8 mouse cellular contexts compared by ENCODE assay signal in genomic region chr11:98021565-98022252, GRCm38 (mm10). TPM values are rescaled to one million over a fixed set of nuclear protein-coding genes. Genes with fewer than 3 reads are reported as not detected.
A peak's percentile ranks its signal among the peaks of the same experiment; 100 is the strongest.
DNase-seq lines count a peak whose midpoint lies in the region; ATAC-seq and TF ChIP-seq lines count a peak whose summit lies in the region.

No protein-coding gene starts in this region.

- H3K27me3 ChIP-seq in heart, embryonic 10.5 days (ENCODE audit: insufficient read depth, poor library complexity, severe bottlenecking): peaks cover 30% of the 10 kb centered on the region
- H3K27me3 ChIP-seq in C2C12 (ENCODE audit: control insufficient read depth, insufficient read depth, insufficient read length): no peaks in the 10 kb centered on the region
- H3K27me3 ChIP-seq in forebrain, embryonic 15.5 days: no peaks in the 10 kb centered on the region
- no peaks in the 10 kb centered on the region for H3K27me3 ChIP-seq in limb, embryonic 11.5 days (ENCODE audit: control insufficient read depth, insufficient read depth, low read length)

- peak overlapping the region; percentile 89 for H3K27ac ChIP-seq in heart, embryonic 10.5 days
- H3K27ac ChIP-seq in forebrain, embryonic 15.5 days (replicated peaks): peak overlapping the region; percentile 93
- H3K27ac ChIP-seq in limb, embryonic 11.5 days (replicated peaks; ENCODE audit: low read depth, low read length): peak overlapping the region; percentile 83; the same call in 1 of the 2 replicates

- peak overlapping the region; percentile 95 for H3K9ac ChIP-seq in forebrain, embryonic 15.5 days (replicated peaks)
- H3K9ac ChIP-seq in limb, embryonic 11.5 days (ENCODE audit: low read length): peak overlapping the region; percentile 83

- peak; percentile 7 for ATAC-seq in forebrain, embryonic 15.5 days (replicated peaks)
- ATAC-seq in limb, embryonic 11.5 days (ENCODE audit: insufficient number of reproducible peaks, low FRiP score, low TSS enrichment, low read depth): peak; percentile 4; the same call in 1 of the 2 replicates

- H3K4me3 ChIP-seq in heart, embryonic 10.5 days: peak overlapping the region; percentile 76
- peak overlapping the region; percentile 51 for H3K4me3 ChIP-seq in C2C12 (ENCODE audit: insufficient read depth, poor library complexity, severe bottlenecking)
- H3K4me3 ChIP-seq in forebrain, embryonic 15.5 days: peak overlapping the region; percentile 79
- H3K4me3 ChIP-seq in limb, embryonic 11.5 days (ENCODE audit: low read depth, low read length): peak overlapping the region; percentile 84

- peaks cover 11% of the 10 kb centered on the region for H3K79me2 ChIP-seq in C2C12 (ENCODE audit: control insufficient read depth, insufficient read depth)

- H3ac ChIP-seq in C2C12 (ENCODE audit: control insufficient read depth, insufficient read length, low read depth): peak overlapping the region; percentile 76

- intact Hi-C loops in heart, postnatal 36 days (cut with DNase I): loop anchor here (2.0 kb wide), 1 partner anchor 33 kb away; no protein-coding TSS in a partner anchor

- DNase-seq in heart, embryonic 10.5 days (ENCODE audit: low spot score): peak; percentile 77
- DNase-seq in heart, postnatal 36 days: no peak
- peak; percentile 87 for DNase-seq in brain, adult 2 months (ENCODE audit: low read depth, low spot score)
- peak; percentile 61 for DNase-seq in limb, embryonic 11.5 days (ENCODE audit: low spot score)
- DNase-seq in neural tube, embryonic 10.5 days (ENCODE audit: extremely low spot score, low spot score): peak; percentile 63
- no peak for DNase-seq in natural killer cell, adult 2 months (ENCODE audit: low spot score in 2 of 2)

- peak overlapping the region; percentile 73 for H3K4me2 ChIP-seq in forebrain, embryonic 15.5 days (replicated peaks)
- peak overlapping the region; percentile 95 for H3K4me2 ChIP-seq in limb, embryonic 11.5 days (ENCODE audit: low read depth, severe bottlenecking)

- H3K36me3 ChIP-seq in heart, embryonic 10.5 days: peaks cover 7% of the 10 kb centered on the region; the same call in 1 of the 2 replicates
- H3K36me3 ChIP-seq in C2C12 (ENCODE audit: control insufficient read depth, insufficient read depth): no peaks in the 10 kb centered on the region
- peaks cover 14% of the 10 kb centered on the region for H3K36me3 ChIP-seq in forebrain, embryonic 15.5 days
- no peaks in the 10 kb centered on the region; the same call in 1 of the 2 replicates for H3K36me3 ChIP-seq in limb, embryonic 11.5 days (ENCODE audit: control insufficient read depth, insufficient read depth, low read length)

- no peak for TF ChIP-seq CTCF in C2C12 (IDR thresholded peaks at IDR 0.05; ENCODE audit: control insufficient read depth, insufficient read depth, insufficient read length)

- WGBS in heart, embryonic 10.5 days: 4% methylated on average over 34 of the region's 34 CpGs
- 3% methylated on average over 34 of the region's 34 CpGs for WGBS in forebrain, embryonic 15.5 days
- WGBS in limb, embryonic 11.5 days: 4% methylated on average over 34 of the region's 34 CpGs

- H3K9me3 ChIP-seq in heart, embryonic 10.5 days: no peaks in the 10 kb centered on the region
- no peaks in the 10 kb centered on the region for H3K9me3 ChIP-seq in forebrain, embryonic 15.5 days
- no peaks in the 10 kb centered on the region for H3K9me3 ChIP-seq in limb, embryonic 11.5 days (ENCODE audit: control insufficient read depth, low read length)

- H3K4me1 ChIP-seq in heart, embryonic 10.5 days: peaks cover 54% of the 10 kb centered on the region
- H3K4me1 ChIP-seq in forebrain, embryonic 15.5 days: peaks cover 55% of the 10 kb centered on the region
- peaks cover 20% of the 10 kb centered on the region for H3K4me1 ChIP-seq in limb, embryonic 11.5 days (ENCODE audit: control insufficient read depth, insufficient read depth, low read length)

- H3K79me3 ChIP-seq in C2C12 (ENCODE audit: low read depth): no peaks in the 10 kb centered on the region

TF ChIP-seq in C2C12, 6 proteins besides CTCF, POLR2A, EP300 and RAD21:
- TF ChIP-seq CEBPB (IDR thresholded peaks at IDR 0.05; ENCODE audit: low read depth): no peak
- no peak for TF ChIP-seq MAX (IDR thresholded peaks at IDR 0.05)
- no peak for TF ChIP-seq MYOD1 (IDR thresholded peaks at IDR 0.05; ENCODE audit: control insufficient read depth, insufficient read length, low read depth)
- no peak for TF ChIP-seq FOSL1 (IDR thresholded peaks at IDR 0.05; ENCODE audit: insufficient read depth, low read length, poor library complexity, severe bottlenecking)
- no peak for TF ChIP-seq USF1 (IDR thresholded peaks at IDR 0.05; ENCODE audit: low read depth)
- TF ChIP-seq MYOG (IDR thresholded peaks at IDR 0.05; ENCODE audit: control insufficient read depth, extremely low read depth, insufficient read length): no peak

RNA-seq across cellular contexts. Expression of gene Cacnb1, which starts 1.1 kb away (rescaled TPM):
- polyA plus RNA-seq in heart, embryonic 10.5 days (2016; fragmentation: Nextera tagmentation; extraction: Ambion mirVana): 4.6 and 5.3 TPM in 2 replicates
- total RNA-seq in heart, postnatal 36 days (2021): 1 to 10 TPM; 6.1 to 6.2 TPM
- polyA plus RNA-seq in C2C12 (2012; fragmentation: generic; extraction: Trizol): 6.1 TPM
- polyA plus RNA-seq in forebrain, embryonic 15.5 days (2015; fragmentation: Nextera tagmentation; extraction: Ambion mirVana): 40.7 and 41.5 TPM in 2 replicates
- 6.8 and 7.2 TPM in 2 replicates for polyA plus RNA-seq in limb, embryonic 11.5 days (2014; fragmentation: Nextera tagmentation; extraction: Ambion mirVana)

RNA-seq across cellular contexts. Expression of gene Rpl19, which starts 4.8 kb away (rescaled TPM):
- 867 and 1,011 TPM in 2 replicates for polyA plus RNA-seq in heart, embryonic 10.5 days (2016; fragmentation: Nextera tagmentation; extraction: Ambion mirVana)
- total RNA-seq in heart, postnatal 36 days (2021): 100 to 1,000 TPM; 537 to 577 TPM
- polyA plus RNA-seq in C2C12 (2012; fragmentation: generic; extraction: Trizol): 3,682 TPM
- polyA plus RNA-seq in forebrain, embryonic 15.5 days (2015; fragmentation: Nextera tagmentation; extraction: Ambion mirVana): 667 and 700 TPM in 2 replicates
- 1,171 and 1,244 TPM in 2 replicates for polyA plus RNA-seq in limb, embryonic 11.5 days (2014; fragmentation: Nextera tagmentation; extraction: Ambion mirVana)

RNA-seq across cellular contexts. Expression of gene Arl5c, which starts 25.7 kb away (rescaled TPM):
- 9.8 and 15.7 TPM in 2 replicates for polyA plus RNA-seq in heart, embryonic 10.5 days (2016; fragmentation: Nextera tagmentation; extraction: Ambion mirVana)
- under 1 TPM; 0.65 to 0.80 TPM for total RNA-seq in heart, postnatal 36 days (2021)
- polyA plus RNA-seq in C2C12 (2012; fragmentation: generic; extraction: Trizol): 0.54 TPM
- polyA plus RNA-seq in forebrain, embryonic 15.5 days (2015; fragmentation: Nextera tagmentation; extraction: Ambion mirVana): 6.9 and 7.0 TPM in 2 replicates
- polyA plus RNA-seq in limb, embryonic 11.5 days (2014; fragmentation: Nextera tagmentation; extraction: Ambion mirVana): 9.5 and 9.9 TPM in 2 replicates

RNA-seq across cellular contexts. Expression of gene Stac2, which starts 31.6 kb away (rescaled TPM):
- 0.21 and 0.34 TPM in 2 replicates for polyA plus RNA-seq in heart, embryonic 10.5 days (2016; fragmentation: Nextera tagmentation; extraction: Ambion mirVana)
- under 1 TPM in 1 of 2 experiments, not detected in 1; 0.17 TPM for total RNA-seq in heart, postnatal 36 days (2021)
- 34.6 TPM for polyA plus RNA-seq in C2C12 (2012; fragmentation: generic; extraction: Trizol)
- polyA plus RNA-seq in forebrain, embryonic 15.5 days (2015; fragmentation: Nextera tagmentation; extraction: Ambion mirVana): 2.9 and 3.2 TPM in 2 replicates
- 0.17 and 0.51 TPM in 2 replicates for polyA plus RNA-seq in limb, embryonic 11.5 days (2014; fragmentation: Nextera tagmentation; extraction: Ambion mirVana)

RNA-seq across cellular contexts. Expression of gene Plxdc1, which starts 35.5 kb away (rescaled TPM):
- not detected in 2 replicates for polyA plus RNA-seq in heart, embryonic 10.5 days (2016; fragmentation: Nextera tagmentation; extraction: Ambion mirVana)
- total RNA-seq in heart, postnatal 36 days (2021): 1 to 10 TPM; 5.1 to 6.2 TPM
- polyA plus RNA-seq in C2C12 (2012; fragmentation: generic; extraction: Trizol): 0.25 TPM
- 0.65 and 0.89 TPM in 2 replicates for polyA plus RNA-seq in forebrain, embryonic 15.5 days (2015; fragmentation: Nextera tagmentation; extraction: Ambion mirVana)
- polyA plus RNA-seq in limb, embryonic 11.5 days (2014; fragmentation: Nextera tagmentation; extraction: Ambion mirVana): 0.15 TPM in 1 of 2 replicates, not detected in the other

Comparison
In these comparisons a context has a peak if more than half of its experiments do, and no peak if none do; other contexts are left out.
1. DNase-seq: peak in heart, embryonic 10.5 days (single experiment), brain, adult 2 months (single experiment), limb, embryonic 11.5 days (single experiment) and neural tube, embryonic 10.5 days (single experiment); none in heart, postnatal 36 days (0 of 2) and natural killer cell, adult 2 months (0 of 2).
2. Peak in every context shown above with its lines, with median percentiles within 50 percentile points of each other: H3K27ac ChIP-seq and H3K4me3 ChIP-seq.